Mouse (Mus musculus) heart, adult 2 months (tissue): Measurements from ENCODE around the gene Ppfia1.

ENCODE experiments used
- CTCF ChIP-seq: fragments of 200-600 bp; IDR thresholded peaks from 2 replicates; pipeline ENCODE4 v1.8.1; 2022; ENCODE audit warnings: antibody characterized with exemption, mild to moderate bottlenecking, moderate library complexity
- EP300 ChIP-seq: fragments of 200-500 bp; IDR thresholded peaks from 2 replicates; pipeline ENCODE4 v1.6.1; 2011; ENCODE audit warnings: low read depth, low read length, control low read depth; ENCODE audit not compliant: insufficient read depth
- POLR2A ChIP-seq: fragments of 200-500 bp; IDR thresholded peaks from 2 replicates; pipeline ENCODE4 v1.6.1; 2011; ENCODE audit warnings: mild to moderate bottlenecking, low read depth, low read length, control low read depth; ENCODE audit not compliant: insufficient read depth

- TF ChIP-seq POLR2A, result no peak
- TF ChIP-seq CTCF, result 0 out of 2 replicates have a peak, but pooled peaks have one; percentile 18
- no peak for TF ChIP-seq EP300
Observed at GRCm38 (mm10) chr7:144589508-144589907, 36.0 kb upstream of the Ppfia1 start.
